Mouse (Mus musculus) stomach, embryonic 16.5 days (tissue): ENCODE measurements around the gene Bmp2k. TPM values are rescaled to one million over a fixed set of nuclear protein-coding genes. Genes with fewer than 3 reads are reported as not detected.
"Not testable (repeated sequence)": the region's sequence is repeated elsewhere in the genome, so short reads cannot be mapped to it uniquely, and the experiment has no call there.

Experiments
- ATAC-seq: fragments of 200-750 bp; cut with Nextera tagmentation; 2 replicates; pipeline ENCODE4 v1.8.0; 2017; ENCODE audit warnings: moderate number of reproducible peaks, moderate TSS enrichment; ENCODE audit not compliant: insufficient read depth, low FRiP score
- H3K27ac ChIP-seq: fragments of 300-500 bp; sonication (generic); 2 replicates; pipeline ENCODE4 v1.5.1; 2014; ENCODE audit warnings: low read length
- H3K27me3 ChIP-seq: fragments of 300-500 bp; sonication (generic); 2 replicates; pipeline ENCODE4 v1.6.1; 2014; ENCODE audit warnings: low read length, control low read depth, mixed read lengths; ENCODE audit not compliant: control insufficient read depth, insufficient read depth
- H3K36me3 ChIP-seq: fragments of 300-500 bp; sonication (generic); 2 replicates; pipeline ENCODE4 v1.6.1; 2014; ENCODE audit warnings: low read length; ENCODE audit not compliant: control insufficient read depth, insufficient read depth
- H3K4me1 ChIP-seq: fragments of 300-500 bp; sonication (generic); 2 replicates; pipeline ENCODE4 v1.6.1; 2014; ENCODE audit warnings: low read length, control low read depth, mixed read lengths; ENCODE audit not compliant: control insufficient read depth, insufficient read depth
- H3K4me2 ChIP-seq: fragments of 300-500 bp; sonication (generic); 2 replicates; pipeline ENCODE4 v1.6.1; 2014; ENCODE audit warnings: low read depth, low read length, mixed read lengths
- H3K4me3 ChIP-seq: fragments of 300-500 bp; sonication (generic); replicated peaks from 2 replicates; pipeline ENCODE4 v1.5.1; 2014; ENCODE audit warnings: mild to moderate bottlenecking, low read length
- H3K9ac ChIP-seq: fragments of 300-500 bp; sonication (generic); 2 replicates; pipeline ENCODE4 v1.6.1; 2014; ENCODE audit warnings: low read length
- H3K9me3 ChIP-seq: fragments of 300-500 bp; sonication (generic); replicated peaks from 2 replicates; pipeline ENCODE4 v1.6.1; 2016; ENCODE audit warnings: low read length, control low read depth; ENCODE audit not compliant: control insufficient read depth
- WGBS: fragments of 180-500 bp; shearing (Covaris S2); extraction: QIAGEN DNeasy Blood & Tissue Kit; methylation state at CpG from one replicate; pipeline ENCODE4 v1.1.7; 2014; 5-methylcytosine and 5-hydroxymethylcytosine counted together
- polyA plus RNA-seq: library from polyadenylated mRNA; unstranded; fragments of >200 nt; fragmentation: Nextera tagmentation; extraction: Ambion mirVana; gene quantifications from 2 replicates; pipeline ENCODE4 v1.2.1, GENCODE M21; 2015

The Bmp2k gene
- polyA plus RNA-seq, 1 experiment from 2014 or later = 10.2 TPM

GRCm38 (mm10) chr5:97024834-97025233 is 27.3 kb downstream of the Bmp2k start:
- Histone ChIP-seq H3K9me3 (no peaks in the 10 kb centered on the region), H3K36me3 (no peaks in the 10 kb centered on the region), H3K4me1 (peaks cover 2% of the 10 kb centered on the region; the same call in 1 of the 2 replicates), H3K4me2 (no peak overlapping the region), H3K4me3 (no peak overlapping the region), H3K9ac (no peak overlapping the region), H3K27ac (no peak overlapping the region), H3K27me3 (no peaks in the 10 kb centered on the region)
- ATAC-seq = no peak
- 87% methylated on average over 5 of the region's 5 CpGs for WGBS

GRCm38 (mm10) chr5:97025650-97026049 is 28.2 kb downstream of the Bmp2k start:
- 86% methylated on average over 6 of the region's 6 CpGs for WGBS
- H3K4me2 ChIP-seq = no peak overlapping the region
- peaks cover 2% of the 10 kb centered on the region; the same call in 1 of the 2 replicates for H3K4me1 ChIP-seq
- H3K27me3 ChIP-seq = no peaks in the 10 kb centered on the region
- no peak for ATAC-seq
- no peak overlapping the region for H3K9ac ChIP-seq
- H3K9me3 ChIP-seq = no peaks in the 10 kb centered on the region
- no peak overlapping the region for H3K27ac ChIP-seq
- H3K36me3 ChIP-seq = no peaks in the 10 kb centered on the region
- no peak overlapping the region for H3K4me3 ChIP-seq

- no peak overlapping the region for H3K4me2 ChIP-seq
- H3K36me3 ChIP-seq = no peaks in the 10 kb centered on the region
- WGBS = 84% methylated on average over 8 of the region's 8 CpGs
- no peak overlapping the region for H3K9ac ChIP-seq
- ATAC-seq = no peak
- H3K9me3 ChIP-seq = no peaks in the 10 kb centered on the region
- H3K4me3 ChIP-seq = no peak overlapping the region
- H3K27ac ChIP-seq = no peak overlapping the region
- H3K4me1 ChIP-seq = no peaks in the 10 kb centered on the region
- no peaks in the 10 kb centered on the region for H3K27me3 ChIP-seq
Measured at GRCm38 (mm10) chr5:97028004-97028403, 30.5 kb downstream of the Bmp2k start.

- H3K36me3 ChIP-seq, H3K4me2 ChIP-seq, H3K27ac ChIP-seq, H3K9ac ChIP-seq, H3K27me3 ChIP-seq, H3K9me3 ChIP-seq, H3K4me3 ChIP-seq, H3K4me1 ChIP-seq, ATAC-seq: not testable (repeated sequence)
- WGBS = 64% methylated on average over 1 of the region's 1 CpGs
Measured at GRCm38 (mm10) chr5:97028840-97029239, 31.4 kb downstream of the Bmp2k start.

- H3K4me3 ChIP-seq = no peak overlapping the region
- 84% methylated on average over 6 of the region's 6 CpGs for WGBS
- H3K27ac ChIP-seq = no peak overlapping the region
- no peak overlapping the region for H3K9ac ChIP-seq
- no peak for ATAC-seq
- no peaks in the 10 kb centered on the region for H3K4me1 ChIP-seq
- H3K27me3 ChIP-seq = no peaks in the 10 kb centered on the region
- no peak overlapping the region for H3K4me2 ChIP-seq
- no peaks in the 10 kb centered on the region for H3K9me3 ChIP-seq
- no peaks in the 10 kb centered on the region for H3K36me3 ChIP-seq
Measured at GRCm38 (mm10) chr5:97031771-97032170, 34.3 kb downstream of the Bmp2k start.

- no peak for ATAC-seq
- H3K9me3 ChIP-seq = no peaks in the 10 kb centered on the region
- WGBS = 78% methylated on average over 7 of the region's 7 CpGs
- H3K4me1 ChIP-seq = no peaks in the 10 kb centered on the region
- no peak overlapping the region for H3K9ac ChIP-seq
- H3K4me3 ChIP-seq = no peak overlapping the region
- no peaks in the 10 kb centered on the region for H3K36me3 ChIP-seq
- H3K27ac ChIP-seq = no peak overlapping the region
- H3K27me3 ChIP-seq = no peaks in the 10 kb centered on the region
- H3K4me2 ChIP-seq = no peak overlapping the region
Measured at GRCm38 (mm10) chr5:97045260-97045659, 47.8 kb downstream of the Bmp2k start.

GRCm38 (mm10) chr5:97046680-97047079 is 49.2 kb downstream of the Bmp2k start:
- H3K4me3 ChIP-seq = no peak overlapping the region
- H3K4me2 ChIP-seq = no peak overlapping the region
- no peaks in the 10 kb centered on the region for H3K4me1 ChIP-seq
- H3K9me3 ChIP-seq = no peaks in the 10 kb centered on the region
- H3K27me3 ChIP-seq = no peaks in the 10 kb centered on the region
- H3K36me3 ChIP-seq = no peaks in the 10 kb centered on the region
- no peak overlapping the region for H3K9ac ChIP-seq
- H3K27ac ChIP-seq = no peak overlapping the region
- WGBS = 91% methylated on average over 10 of the region's 10 CpGs
- no peak for ATAC-seq

GRCm38 (mm10) chr5:97048905-97049304 is 51.4 kb downstream of the Bmp2k start:
- WGBS = 92% methylated on average over 5 of the region's 5 CpGs
- Histone ChIP-seq H3K4me2 (no peak overlapping the region), H3K27ac (no peak overlapping the region), H3K36me3 (no peaks in the 10 kb centered on the region), H3K4me1 (no peaks in the 10 kb centered on the region), H3K9me3 (no peaks in the 10 kb centered on the region), H3K4me3 (no peak overlapping the region), H3K9ac (no peak overlapping the region), H3K27me3 (no peaks in the 10 kb centered on the region)
- no peak for ATAC-seq

GRCm38 (mm10) chr5:97054166-97054565 is 56.7 kb downstream of the Bmp2k start:
- H3K36me3 ChIP-seq = peaks cover 3% of the 10 kb centered on the region
- ATAC-seq = no peak
- H3K9me3 ChIP-seq = no peaks in the 10 kb centered on the region
- H3K27me3 ChIP-seq = no peaks in the 10 kb centered on the region
- no peaks in the 10 kb centered on the region for H3K4me1 ChIP-seq
- H3K9ac ChIP-seq = no peak overlapping the region
- no peak overlapping the region for H3K4me2 ChIP-seq
- H3K27ac ChIP-seq = no peak overlapping the region
- 79% methylated on average over 5 of the region's 5 CpGs for WGBS
- H3K4me3 ChIP-seq = no peak overlapping the region

- no peaks in the 10 kb centered on the region for H3K9me3 ChIP-seq
- H3K4me1 ChIP-seq = no peaks in the 10 kb centered on the region
- peaks cover 3% of the 10 kb centered on the region for H3K36me3 ChIP-seq
- WGBS = 79% methylated on average over 10 of the region's 10 CpGs
- H3K27me3 ChIP-seq = no peaks in the 10 kb centered on the region
- no peak overlapping the region for H3K4me3 ChIP-seq
- H3K9ac ChIP-seq = no peak overlapping the region
- H3K27ac ChIP-seq = no peak overlapping the region
- ATAC-seq = no peak
- no peak overlapping the region for H3K4me2 ChIP-seq
Measured at GRCm38 (mm10) chr5:97054801-97055200, 57.3 kb downstream of the Bmp2k start.
